Mouse (Mus musculus): ENCODE measurements around the gene Mipol1.

DNA sequence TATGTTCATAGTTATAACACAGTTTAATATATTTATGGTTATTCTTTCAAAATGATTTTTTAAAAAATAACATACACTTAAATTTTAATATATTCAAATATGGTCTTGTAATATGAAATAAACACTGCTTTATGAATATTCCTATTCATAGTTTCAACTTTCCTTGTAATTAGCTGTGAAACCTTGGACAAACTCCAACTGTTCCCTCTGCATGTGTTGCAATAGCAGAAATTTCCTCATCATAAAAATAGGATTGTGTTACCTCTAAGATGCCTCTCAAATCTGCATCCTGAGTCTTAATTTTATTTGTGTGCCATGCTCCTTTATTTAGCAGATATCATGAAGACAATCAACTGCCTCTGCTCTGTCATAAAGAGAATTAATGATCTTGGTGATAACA, 179.7 kb downstream of the Mipol1 start:
- TF ChIP-seq CTCF (IDR thresholded peaks at IDR 0.05; ENCODE audit: borderline replicate concordance, insufficient read depth, low read depth, low read length): no peak
- TF ChIP-seq POLR2A (IDR thresholded peaks at IDR 0.05; ENCODE audit: borderline replicate concordance, insufficient read depth, low read length): no peak
